Mouse (Mus musculus): Measurements from ENCODE around the gene Gm20532.

Gene Gm20532

GRCm38 (mm10) chr2:26626081-26626480 is 39.6 kb downstream of the Gm20532 start:
- no peak for DNase-seq

GRCm38 (mm10) chr2:26627921-26628739 is 41.7 kb downstream of the Gm20532 start, which contains the start of gene Fam69b:
TSS of gene Fam69b (plus strand) at chr2:26628457.
- DNase-seq = peak; percentile 49

- no peak for DNase-seq
Observed at GRCm38 (mm10) chr2:26628792-26629437, 42.5 kb downstream of the Gm20532 start.

- DNase-seq = no peak
Observed at GRCm38 (mm10) chr2:26632541-26633395, 46.3 kb downstream of the Gm20532 start.

- DNase-seq = no peak
Observed at GRCm38 (mm10) chr2:26633953-26634530, 47.6 kb downstream of the Gm20532 start.

- no peak for DNase-seq
Observed at GRCm38 (mm10) chr2:26634629-26635488, 48.4 kb downstream of the Gm20532 start.

- no peak for DNase-seq
Observed at GRCm38 (mm10) chr2:26635489-26636324, 49.3 kb downstream of the Gm20532 start.

GRCm38 (mm10) chr2:26636325-26636635 is 49.8 kb downstream of the Gm20532 start:
- DNase-seq = no peak

- no peak for DNase-seq
Observed at GRCm38 (mm10) chr2:26637316-26637932, 51.0 kb downstream of the Gm20532 start.

- no peak for DNase-seq
Observed at GRCm38 (mm10) chr2:26638039-26638438, 51.6 kb downstream of the Gm20532 start.

GRCm38 (mm10) chr2:26638572-26638971 is 52.1 kb downstream of the Gm20532 start:
- DNase-seq = no peak

GRCm38 (mm10) chr2:26639083-26639482 is 52.6 kb downstream of the Gm20532 start:
- DNase-seq = peak; percentile 60

- peak; percentile 94 for DNase-seq
Observed at GRCm38 (mm10) chr2:26639838-26640830, 53.7 kb downstream of the Gm20532 start.

- DNase-seq = no peak
Observed at GRCm38 (mm10) chr2:26641006-26641647, 54.7 kb downstream of the Gm20532 start.

GRCm38 (mm10) chr2:26643942-26644341 is 57.5 kb downstream of the Gm20532 start:
- no peak for DNase-seq

GRCm38 (mm10) chr2:26646643-26647293 is 60.3 kb downstream of the Gm20532 start:
- peak; percentile 81 for DNase-seq

GRCm38 (mm10) chr2:26654687-26655086 is 68.2 kb downstream of the Gm20532 start:
- no peak for DNase-seq

- DNase-seq = no peak
Observed at GRCm38 (mm10) chr2:26657426-26657825, 71.0 kb downstream of the Gm20532 start.
